Mouse (Mus musculus): ENCODE measurements around the gene Phf3. TPM values are rescaled to one million over a fixed set of nuclear protein-coding genes. Genes with fewer than 3 reads are reported as not detected.

Phf3 gene
- polyA plus RNA-seq (2015; fragmentation: Nextera tagmentation; extraction: Ambion mirVana) = 29.8 and 30.9 TPM in 2 replicates

- no peaks in the 10 kb centered on the region for H3K36me3 ChIP-seq (ENCODE audit: insufficient read depth, low read length)
- peak within 1 kb of the TSS; percentile 96 for H3K9ac ChIP-seq (ENCODE audit: low read depth, low read length)
- no peak for TF ChIP-seq CTCF (IDR thresholded peaks at IDR 0.05; ENCODE audit: low read depth)
- ATAC-seq (replicated peaks; ENCODE audit: low FRiP score, low read depth) = peak; percentile 94
- peak; percentile 93 for DNase-seq (ENCODE audit: low spot score)
- WGBS = under 1% methylated on average over 34 of the region's 85 CpGs
- H3K4me3 ChIP-seq (replicated peaks; ENCODE audit: low read depth, low read length) = peak within 1 kb of the TSS; percentile 83
- H3K27me3 ChIP-seq (ENCODE audit: insufficient read depth, low read length) = no peaks in the 10 kb centered on the region
- H3K9me3 ChIP-seq (replicated peaks; ENCODE audit: low read length) = no peaks in the 10 kb centered on the region
- H3K4me2 ChIP-seq (ENCODE audit: low read length) = peak within 1 kb of the TSS; percentile 62
- peaks cover 5% of the 10 kb centered on the region; the same call in 1 of the 2 replicates for H3K4me1 ChIP-seq (replicated peaks; ENCODE audit: insufficient read depth, low read length)
- peak within 1 kb of the TSS; percentile 98 for H3K27ac ChIP-seq
These were observed at the start of gene Phf3 for GRCm38 (mm10) chr1:30873541-30874260. Gene Phf3 (minus strand): TSS chr1:30873921.

GRCm38 (mm10) chr1:30922237-30922636, 48.5 kb upstream of the Phf3 start:
- H3K4me1 ChIP-seq (replicated peaks; ENCODE audit: insufficient read depth, low read length) = no peaks in the 10 kb centered on the region
- H3K27me3 ChIP-seq (ENCODE audit: insufficient read depth, low read length) = no peaks in the 10 kb centered on the region
- DNase-seq (ENCODE audit: low spot score) (no peak), ATAC-seq (replicated peaks; ENCODE audit: low FRiP score, low read depth) (no peak)
- 92% methylated on average over 3 of the region's 3 CpGs for WGBS
- no peak overlapping the region for H3K4me3 ChIP-seq (replicated peaks; ENCODE audit: low read depth, low read length)
- H3K9me3 ChIP-seq (replicated peaks; ENCODE audit: low read length) = no peaks in the 10 kb centered on the region; the same call in none of the 2 replicates
- no peak overlapping the region for H3K9ac ChIP-seq (ENCODE audit: low read depth, low read length)
- H3K4me2 ChIP-seq (ENCODE audit: low read length) = no peak overlapping the region
- no peak for TF ChIP-seq CTCF (IDR thresholded peaks at IDR 0.05; ENCODE audit: low read depth)
- no peak overlapping the region for H3K27ac ChIP-seq
- H3K36me3 ChIP-seq (ENCODE audit: insufficient read depth, low read length) = no peaks in the 10 kb centered on the region

GRCm38 (mm10) chr1:30921252-30921651, 47.5 kb upstream of the Phf3 start:
- no peak overlapping the region for H3K4me3 ChIP-seq (replicated peaks; ENCODE audit: low read depth, low read length)
- no peaks in the 10 kb centered on the region for H3K36me3 ChIP-seq (ENCODE audit: insufficient read depth, low read length)
- H3K27me3 ChIP-seq (ENCODE audit: insufficient read depth, low read length) = no peaks in the 10 kb centered on the region
- no peak overlapping the region for H3K4me2 ChIP-seq (ENCODE audit: low read length)
- ATAC-seq (replicated peaks; ENCODE audit: low FRiP score, low read depth) (no peak), DNase-seq (ENCODE audit: low spot score) (no peak)
- TF ChIP-seq CTCF (IDR thresholded peaks at IDR 0.05; ENCODE audit: low read depth) = no peak
- no peaks in the 10 kb centered on the region for H3K4me1 ChIP-seq (replicated peaks; ENCODE audit: insufficient read depth, low read length)
- H3K9me3 ChIP-seq (replicated peaks; ENCODE audit: low read length) = no peaks in the 10 kb centered on the region; the same call in none of the 2 replicates
- H3K9ac ChIP-seq (ENCODE audit: low read depth, low read length) = no peak overlapping the region
- no peak overlapping the region for H3K27ac ChIP-seq

- TF ChIP-seq CTCF (IDR thresholded peaks at IDR 0.05; ENCODE audit: low read depth) = peak; percentile 53
- H3K4me2 ChIP-seq (ENCODE audit: low read length) = no peak overlapping the region
- no peak overlapping the region for H3K27ac ChIP-seq
- no peak overlapping the region for H3K4me3 ChIP-seq (replicated peaks; ENCODE audit: low read depth, low read length)
- 100% methylated on average over 1 of the region's 1 CpGs for WGBS
- H3K4me1 ChIP-seq (replicated peaks; ENCODE audit: insufficient read depth, low read length) = no peaks in the 10 kb centered on the region
- no peaks in the 10 kb centered on the region for H3K36me3 ChIP-seq (ENCODE audit: insufficient read depth, low read length)
- no peaks in the 10 kb centered on the region; the same call in none of the 2 replicates for H3K9me3 ChIP-seq (replicated peaks; ENCODE audit: low read length)
- no peaks in the 10 kb centered on the region for H3K27me3 ChIP-seq (ENCODE audit: insufficient read depth, low read length)
- no peak for ATAC-seq (replicated peaks; ENCODE audit: low FRiP score, low read depth)
- H3K9ac ChIP-seq (ENCODE audit: low read depth, low read length) = no peak overlapping the region
- peak; percentile 7 for DNase-seq (ENCODE audit: low spot score)
These were observed 47.0 kb upstream of the Phf3 start for GRCm38 (mm10) chr1:30920620-30921177.

- WGBS = 64% methylated on average over 3 of the region's 3 CpGs
- no peaks in the 10 kb centered on the region for H3K36me3 ChIP-seq (ENCODE audit: insufficient read depth, low read length)
These were observed 36.5 kb upstream of the Phf3 start for GRCm38 (mm10) chr1:30910172-30910571.

GRCm38 (mm10) chr1:30908797-30909196, 35.1 kb upstream of the Phf3 start:
- WGBS = 62% methylated on average over 4 of the region's 4 CpGs
- ATAC-seq (replicated peaks; ENCODE audit: low FRiP score, low read depth) = no peak

More at GRCm38 (mm10) chr1:30910172-30910571, 36.5 kb upstream of the Phf3 start:
- DNase-seq (ENCODE audit: low spot score) (no peak), ATAC-seq (replicated peaks; ENCODE audit: low FRiP score, low read depth) (no peak)
- Histone ChIP-seq H3K27me3 (ENCODE audit: insufficient read depth, low read length) (no peaks in the 10 kb centered on the region), H3K9ac (ENCODE audit: low read depth, low read length) (no peak overlapping the region), H3K4me3 (replicated peaks; ENCODE audit: low read depth, low read length) (no peak overlapping the region), H3K4me1 (replicated peaks; ENCODE audit: insufficient read depth, low read length) (no peaks in the 10 kb centered on the region), H3K27ac (no peak overlapping the region), H3K9me3 (replicated peaks; ENCODE audit: low read length) (no peaks in the 10 kb centered on the region), H3K4me2 (ENCODE audit: low read length) (no peak overlapping the region)
- TF ChIP-seq CTCF (IDR thresholded peaks at IDR 0.05; ENCODE audit: low read depth) = no peak

More at GRCm38 (mm10) chr1:30908797-30909196, 35.1 kb upstream of the Phf3 start:
- Histone ChIP-seq H3K36me3 (ENCODE audit: insufficient read depth, low read length) (no peaks in the 10 kb centered on the region), H3K4me3 (replicated peaks; ENCODE audit: low read depth, low read length) (no peak overlapping the region), H3K9me3 (replicated peaks; ENCODE audit: low read length) (no peaks in the 10 kb centered on the region), H3K27ac (no peak overlapping the region), H3K9ac (ENCODE audit: low read depth, low read length) (no peak overlapping the region), H3K4me1 (replicated peaks; ENCODE audit: insufficient read depth, low read length) (no peaks in the 10 kb centered on the region), H3K27me3 (ENCODE audit: insufficient read depth, low read length) (no peaks in the 10 kb centered on the region), H3K4me2 (ENCODE audit: low read length) (no peak overlapping the region)
- DNase-seq (ENCODE audit: low spot score) = no peak
- no peak for TF ChIP-seq CTCF (IDR thresholded peaks at IDR 0.05; ENCODE audit: low read depth)
